Mouse (Mus musculus) layer of hippocampus, adult 9-10 months (tissue): ENCODE measurements at regions not wholly inside any gene's neighbourhood (a gene's known extent, or its start where the extent isn't known, plus 50 kb on each side); places are given as distances from the start of the nearest gene placed in this dataset.

ENCODE experiments used
- DNase-seq: peaks from one replicate; pipeline ENCODE4 v3.0.0; 2022; ENCODE audit warnings: low spot score

DNA sequence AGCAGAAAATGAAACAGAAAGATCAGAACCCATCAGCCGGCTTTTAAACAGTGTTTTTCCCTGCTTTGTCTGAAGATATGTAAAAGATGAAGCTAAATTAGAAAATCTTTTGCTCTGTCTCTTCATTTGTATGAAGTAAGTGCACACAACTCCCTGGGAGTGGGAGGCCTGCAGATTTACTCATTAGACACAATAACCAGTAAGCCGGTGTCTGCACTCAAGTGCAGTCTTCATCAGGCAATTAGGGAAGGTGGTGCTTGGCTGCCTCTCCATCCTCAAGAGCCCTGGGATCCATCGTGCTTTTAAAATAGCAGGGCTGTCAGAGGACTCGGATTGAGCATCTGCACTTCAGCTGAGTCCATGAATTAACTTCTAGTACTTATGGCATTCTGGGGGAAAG, 945.1 kb downstream of the Slc4a3 start:
- no peak for DNase-seq

DNA sequence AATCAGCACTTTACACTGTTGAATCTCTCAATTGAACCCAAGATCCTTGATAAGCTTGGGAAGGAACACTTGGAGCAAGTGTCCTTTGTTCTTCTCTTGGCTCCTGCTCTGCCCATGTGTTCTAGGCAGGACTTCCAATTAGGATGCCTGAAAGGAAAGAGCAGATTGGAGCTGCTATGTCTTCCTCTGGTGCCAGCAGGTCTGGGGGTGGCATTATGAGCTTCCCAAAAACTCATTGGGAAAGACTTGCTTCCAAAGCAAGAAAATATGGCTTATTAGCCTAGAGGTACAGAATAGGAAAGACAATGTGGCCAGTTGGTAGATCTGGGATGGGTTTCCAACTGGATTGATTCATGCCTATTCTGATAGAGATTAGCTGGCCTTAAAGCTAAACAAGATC, 959.1 kb downstream of the Slc4a3 start:
- DNase-seq: no peak

DNA sequence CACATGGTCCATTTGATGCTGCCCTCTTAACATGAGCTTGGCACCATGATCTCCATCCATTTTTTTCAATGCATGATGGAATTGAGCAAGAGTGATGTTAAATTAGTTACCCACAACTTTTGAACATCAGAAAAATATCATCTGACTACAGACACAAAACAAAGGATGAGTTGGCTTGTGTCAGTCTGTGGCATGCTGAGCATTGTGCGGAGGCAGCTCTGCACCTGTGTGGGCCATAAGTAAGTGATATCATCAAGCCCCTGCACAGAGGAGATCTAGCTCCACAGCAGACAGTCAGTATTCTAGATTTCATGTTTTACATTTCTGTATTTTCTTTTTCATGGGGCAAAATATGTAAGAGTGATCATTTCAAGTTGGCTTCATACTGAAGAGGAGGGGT, 962.8 kb downstream of the Slc4a3 start:
- DNase-seq: no peak

DNA sequence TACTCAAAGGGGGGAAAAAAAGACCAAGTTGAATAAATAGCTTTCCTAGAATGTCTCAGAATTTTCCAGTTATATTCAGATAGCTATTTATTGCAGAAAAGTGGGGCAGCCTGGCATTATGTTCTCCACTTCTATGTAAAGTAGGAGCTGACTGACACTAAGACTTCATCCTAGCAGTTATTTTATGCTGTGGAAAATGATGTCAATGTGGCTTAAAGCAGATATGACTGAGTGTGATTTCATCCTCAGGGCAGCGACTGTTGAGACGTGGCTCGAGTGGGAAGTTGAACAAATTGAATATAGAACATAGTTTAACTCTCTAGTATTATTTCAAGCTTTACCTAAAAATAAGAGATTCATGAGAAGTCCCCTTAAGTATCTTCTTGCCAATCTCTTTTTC, 963.4 kb downstream of the Slc4a3 start:
- DNase-seq: no peak

DNA sequence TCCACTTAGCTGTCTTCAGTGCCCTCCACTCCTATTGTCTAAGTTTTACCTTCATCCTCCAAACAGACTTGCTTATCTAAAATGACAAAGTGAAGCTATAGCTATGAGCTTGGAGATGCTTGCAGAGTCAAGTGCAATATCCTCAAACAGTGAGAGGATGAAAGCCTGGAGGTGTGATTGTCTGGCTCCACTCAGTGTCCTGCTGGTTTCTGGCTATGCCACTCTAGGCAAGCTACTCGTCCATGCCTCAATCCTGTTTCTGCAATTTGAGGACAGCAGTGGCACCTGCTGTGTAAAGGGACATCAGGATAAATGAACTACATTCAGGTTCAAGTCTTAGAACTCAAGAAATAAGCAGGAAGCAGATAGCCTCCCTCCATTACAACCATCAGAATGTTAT, 966.1 kb downstream of the Slc4a3 start:
- DNase-seq: no peak

DNA sequence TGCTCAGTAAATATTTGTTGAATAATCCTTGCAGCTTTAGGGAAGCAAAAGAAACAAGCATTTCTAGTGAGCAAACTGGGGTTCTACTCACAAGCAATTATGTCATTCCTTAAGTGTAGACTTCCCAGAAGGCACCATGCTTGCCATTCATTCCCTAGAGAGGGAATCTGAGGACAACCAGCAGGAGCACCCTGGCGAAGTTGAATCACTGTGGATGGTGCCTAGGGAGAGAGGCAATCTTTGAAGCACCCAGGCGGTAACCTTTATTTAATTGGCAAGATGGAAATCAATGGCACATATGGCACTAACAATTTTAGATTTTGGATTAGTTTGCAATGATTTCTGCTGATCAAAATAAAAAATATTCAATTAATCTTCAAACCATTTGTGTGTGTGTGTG, 967.4 kb downstream of the Slc4a3 start:
- no peak for DNase-seq

DNA sequence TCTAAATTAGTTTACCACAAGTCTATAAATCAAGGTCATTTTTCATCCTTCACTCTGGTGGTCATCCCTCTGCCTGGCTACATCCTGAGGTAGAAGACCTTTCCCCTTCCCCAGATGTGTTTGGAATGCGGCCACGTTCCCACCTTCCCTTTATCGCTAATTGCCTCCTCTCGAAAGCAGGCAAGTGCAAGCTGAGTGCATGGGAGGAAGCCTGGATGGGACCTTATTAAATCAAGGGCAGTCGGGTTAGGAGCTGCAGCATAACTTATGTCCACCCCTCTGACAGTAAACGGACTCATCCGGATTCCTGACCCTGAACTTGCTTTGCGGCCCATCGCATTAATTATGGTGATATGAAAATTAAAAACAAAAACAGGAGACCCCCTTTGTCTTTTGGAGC, 983.5 kb downstream of the Slc4a3 start:
- no peak for DNase-seq

DNA sequence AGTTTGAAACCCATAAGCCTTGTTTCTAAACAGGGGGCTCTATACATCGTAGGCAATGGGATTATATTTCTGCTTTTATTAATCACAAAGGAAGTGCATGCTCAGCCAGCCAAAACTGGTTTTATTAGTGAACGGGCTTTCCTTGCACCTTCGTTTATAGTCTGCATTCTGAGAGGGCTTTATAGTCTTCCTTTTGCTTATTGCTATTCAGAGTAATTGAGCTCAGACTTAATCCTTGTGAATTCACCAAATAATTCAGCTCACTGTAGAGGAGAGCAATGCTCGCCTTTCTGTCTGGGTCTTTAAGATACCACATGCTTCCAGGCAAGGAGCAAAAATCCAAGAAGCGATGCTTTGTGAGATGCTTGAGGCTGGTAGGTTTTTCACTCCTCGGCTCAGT, 984.3 kb downstream of the Slc4a3 start:
- DNase-seq: no peak

DNA sequence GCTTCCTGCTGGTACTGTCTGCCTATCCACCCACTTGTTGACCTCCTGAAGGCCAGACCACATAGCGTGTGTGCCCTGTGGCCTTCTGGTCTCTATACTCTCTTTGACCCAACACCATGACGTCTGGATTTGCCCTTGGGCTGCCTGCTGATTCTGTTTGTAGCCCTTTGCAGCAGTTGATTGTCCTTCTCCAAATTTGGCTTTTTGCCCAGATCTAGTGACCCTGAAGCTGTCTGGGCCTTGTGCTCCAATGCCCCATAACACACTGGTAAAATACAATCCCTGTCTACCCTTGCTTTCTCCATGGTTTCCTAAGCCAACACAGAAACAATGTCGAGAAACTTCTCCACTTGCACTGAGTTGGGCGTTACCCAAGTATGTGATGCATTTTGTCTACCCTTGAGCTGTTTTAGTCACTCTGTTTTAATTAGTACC, 979.3 kb downstream of the Epha4 start:
- no peak for DNase-seq

DNA sequence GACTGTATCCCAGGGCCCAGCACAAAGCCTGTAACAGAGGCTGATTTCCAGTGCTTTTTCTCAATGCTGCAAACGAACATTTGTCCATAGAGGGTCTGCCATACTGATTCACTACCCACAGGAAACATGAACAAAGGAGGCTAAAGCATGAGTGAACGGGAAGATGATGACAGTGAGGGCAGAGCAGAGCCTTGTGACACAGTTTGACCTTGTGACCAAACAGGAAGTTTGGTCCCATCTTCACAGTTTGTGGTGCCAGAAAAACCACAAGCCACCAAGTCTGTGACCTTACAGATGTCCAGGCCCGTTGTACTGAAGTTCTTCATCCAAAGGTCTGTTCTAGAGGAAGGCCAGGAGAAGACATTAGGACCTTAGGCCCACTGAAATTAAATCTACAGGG, 974.4 kb downstream of the Epha4 start:
- no peak for DNase-seq

DNA sequence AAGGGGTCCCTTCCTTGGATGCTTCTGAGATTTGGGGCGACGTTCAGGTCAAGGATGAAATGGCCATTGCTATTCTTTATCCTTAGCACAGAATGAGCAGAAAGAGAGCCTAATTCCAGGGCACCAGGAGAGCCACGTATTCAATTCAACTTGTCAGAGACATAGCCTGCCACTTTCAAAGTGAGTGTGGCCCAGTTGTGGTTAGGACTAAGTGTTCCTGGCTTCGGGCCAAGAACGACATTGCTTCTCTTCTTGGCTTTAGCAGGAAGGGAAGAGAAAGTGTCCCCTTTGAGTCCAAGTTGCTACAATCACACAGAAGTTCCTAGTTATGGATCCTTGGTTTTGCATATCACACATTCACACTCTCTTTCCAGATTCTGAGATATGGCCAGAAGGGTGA, 964.0 kb downstream of the Epha4 start:
- DNase-seq: no peak

DNA sequence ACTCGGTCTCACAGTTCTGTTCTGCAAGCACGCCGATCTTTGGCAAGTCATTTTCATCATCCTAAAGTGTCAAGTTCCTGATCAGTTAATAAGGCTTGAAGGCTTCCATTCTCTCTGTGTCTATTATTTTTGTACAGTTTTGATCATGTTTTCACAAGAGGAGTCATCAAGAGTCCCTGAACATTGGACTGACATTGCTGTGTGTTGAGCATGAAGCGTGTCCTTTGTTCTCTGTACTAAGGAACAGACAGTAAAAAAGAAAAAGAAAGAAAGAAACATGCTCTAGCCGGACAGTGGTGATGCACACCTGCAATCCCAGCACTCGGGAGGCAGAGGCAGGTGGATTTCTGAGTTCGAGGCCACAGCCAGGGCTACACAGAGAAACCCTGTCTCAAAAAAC, 955.4 kb downstream of the Epha4 start:
- DNase-seq: no peak

DNA sequence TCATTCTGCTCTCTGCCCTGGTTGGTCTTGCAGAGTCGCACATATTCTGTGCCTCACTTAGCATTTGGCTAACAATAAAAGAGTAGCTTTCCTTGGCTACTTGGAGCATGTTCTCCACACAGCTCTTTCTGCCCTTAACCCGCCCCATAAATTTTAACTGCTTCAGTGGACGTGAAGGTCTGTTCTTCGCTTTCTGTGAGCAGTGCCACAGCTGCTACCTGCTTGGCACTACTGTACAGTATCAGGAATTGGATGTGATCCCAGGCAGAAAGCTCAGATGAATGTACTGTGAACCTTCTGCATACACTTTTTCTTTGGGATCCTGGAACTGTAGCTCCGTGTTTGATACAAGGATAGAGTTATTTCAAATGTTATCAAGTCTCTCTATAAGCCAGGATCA, 939.4 kb downstream of the Epha4 start:
- no peak for DNase-seq

DNA sequence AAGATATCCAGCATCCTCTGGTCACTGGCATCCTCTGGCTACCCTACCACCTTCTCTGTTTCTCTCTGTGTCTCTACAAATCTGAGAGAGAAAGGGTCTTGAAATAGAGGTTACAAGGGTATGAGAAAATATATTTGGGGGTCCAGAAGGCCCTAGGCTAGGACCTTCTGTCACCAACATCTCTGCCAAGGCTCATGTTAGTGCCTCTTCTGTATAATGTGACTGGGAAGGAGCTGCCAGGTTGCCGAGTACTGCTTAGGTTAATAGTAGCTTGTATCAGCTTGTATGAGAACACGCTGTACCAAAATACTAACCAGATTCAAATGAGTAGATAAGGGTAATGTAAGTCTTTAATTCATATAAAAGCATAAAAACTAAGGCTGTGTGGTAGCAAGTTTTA, 929.0 kb downstream of the Epha4 start:
- DNase-seq: no peak

DNA sequence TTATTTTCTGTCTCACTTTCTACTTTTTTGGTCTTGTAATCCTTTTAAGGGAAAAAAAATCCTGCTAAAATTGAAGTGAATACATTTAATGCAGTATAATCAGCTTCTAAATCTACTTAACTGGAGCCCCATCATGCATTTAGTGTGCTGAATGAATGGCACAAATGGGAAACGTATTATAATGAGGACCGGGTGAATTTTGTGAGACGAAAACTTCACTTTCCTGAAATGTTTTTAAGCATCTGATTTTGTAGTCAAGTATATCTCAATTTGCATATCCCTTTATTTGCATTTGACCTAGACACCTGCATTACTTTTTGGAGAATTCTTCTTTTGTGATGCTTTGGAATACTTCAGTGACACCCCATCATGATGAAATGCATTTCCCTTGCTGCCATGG, 889.1 kb downstream of the Epha4 start:
- no peak for DNase-seq

DNA sequence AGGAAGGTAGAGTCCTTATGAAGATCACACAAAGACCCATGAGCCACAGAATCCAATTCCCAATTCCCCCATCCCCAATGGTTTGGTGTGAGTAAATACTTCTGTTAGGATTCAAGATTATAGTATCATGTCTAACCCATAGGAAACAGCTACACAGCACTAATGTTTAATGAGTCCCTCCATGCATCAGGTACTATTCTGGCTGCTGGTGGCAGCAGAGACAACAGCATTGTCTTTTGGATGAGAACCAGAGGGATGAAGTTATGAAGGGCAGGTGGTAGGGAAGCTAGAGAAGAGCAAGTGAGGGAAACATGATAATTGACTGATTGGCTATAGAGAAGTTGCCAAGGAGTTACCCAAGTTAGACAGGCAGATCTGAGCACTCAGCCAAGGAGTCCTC, 885.0 kb downstream of the Epha4 start:
- no peak for DNase-seq

DNA sequence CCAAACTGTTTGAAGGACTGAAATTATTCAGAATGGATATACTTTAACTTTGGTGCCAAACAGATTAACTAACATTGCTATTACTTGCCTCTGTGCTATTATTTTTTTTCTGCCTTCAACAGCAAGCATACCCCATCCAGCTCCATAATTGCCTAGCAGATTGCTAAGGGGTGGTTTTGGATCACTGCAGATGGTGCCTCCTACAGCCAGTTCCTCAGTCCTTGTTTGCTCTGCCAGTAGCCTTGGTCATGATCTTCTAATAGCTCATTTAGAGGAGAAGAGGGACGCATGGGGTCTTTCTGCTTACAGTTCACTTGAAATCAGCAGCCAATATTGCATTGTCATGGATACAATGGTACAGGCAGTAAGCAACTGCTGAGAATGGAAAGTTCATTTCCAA, 880.8 kb downstream of the Epha4 start:
- DNase-seq: no peak

DNA sequence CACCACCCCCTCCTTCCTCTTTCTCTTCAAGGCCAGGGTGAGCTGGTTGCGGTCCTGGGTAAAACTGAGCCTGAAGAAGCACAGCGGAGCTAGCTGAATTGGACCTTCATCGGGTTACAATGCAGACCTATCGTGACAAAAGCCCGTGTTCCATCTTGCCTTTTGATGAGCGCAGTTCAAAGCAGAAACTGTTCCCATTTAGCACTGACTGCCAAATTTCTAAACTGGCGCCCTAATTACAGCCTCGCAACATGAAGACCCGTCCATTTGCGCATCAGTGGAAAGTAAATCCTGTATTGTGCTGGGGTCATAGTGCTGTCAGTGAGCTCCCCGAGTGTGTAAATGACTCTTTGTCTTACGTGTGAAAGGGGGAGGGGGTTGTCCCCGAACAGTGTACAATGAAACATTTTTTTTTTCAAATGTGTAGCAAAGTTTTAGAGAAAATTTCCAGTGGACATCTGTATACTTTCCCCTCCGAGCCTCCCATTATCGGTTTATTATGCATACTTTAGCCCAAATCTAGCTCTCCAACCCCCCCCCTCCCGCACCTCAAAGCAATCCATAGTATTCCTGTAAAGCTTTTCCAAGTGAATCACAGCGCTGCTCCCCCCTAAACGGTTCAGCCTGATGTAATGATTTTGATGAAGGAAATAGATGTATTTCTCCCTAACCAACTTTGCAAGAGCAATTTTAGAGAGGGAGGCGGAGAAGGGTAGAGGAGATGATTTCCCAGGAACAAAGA, 877.4 kb downstream of the Epha4 start:
- DNase-seq: peak; percentile 27

DNA sequence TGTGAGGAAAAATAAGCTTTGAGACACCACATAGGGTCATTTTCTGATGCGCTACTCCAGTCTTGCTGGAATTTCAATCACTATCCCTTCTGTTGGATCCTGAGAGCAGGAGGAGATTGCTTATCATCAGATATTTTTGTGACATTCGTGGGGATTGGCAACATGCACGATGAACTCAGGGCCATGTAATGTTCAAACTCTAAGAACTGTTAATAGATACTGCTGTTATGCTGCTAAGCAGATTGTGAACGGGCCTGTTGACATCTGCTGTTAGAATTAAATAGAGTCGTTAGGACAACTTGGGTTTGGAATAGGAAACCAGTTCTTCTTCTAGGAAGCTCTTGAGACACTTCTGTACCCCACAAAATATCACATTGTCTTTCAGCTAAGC, 876.9 kb downstream of the Epha4 start:
- DNase-seq: no peak

DNA sequence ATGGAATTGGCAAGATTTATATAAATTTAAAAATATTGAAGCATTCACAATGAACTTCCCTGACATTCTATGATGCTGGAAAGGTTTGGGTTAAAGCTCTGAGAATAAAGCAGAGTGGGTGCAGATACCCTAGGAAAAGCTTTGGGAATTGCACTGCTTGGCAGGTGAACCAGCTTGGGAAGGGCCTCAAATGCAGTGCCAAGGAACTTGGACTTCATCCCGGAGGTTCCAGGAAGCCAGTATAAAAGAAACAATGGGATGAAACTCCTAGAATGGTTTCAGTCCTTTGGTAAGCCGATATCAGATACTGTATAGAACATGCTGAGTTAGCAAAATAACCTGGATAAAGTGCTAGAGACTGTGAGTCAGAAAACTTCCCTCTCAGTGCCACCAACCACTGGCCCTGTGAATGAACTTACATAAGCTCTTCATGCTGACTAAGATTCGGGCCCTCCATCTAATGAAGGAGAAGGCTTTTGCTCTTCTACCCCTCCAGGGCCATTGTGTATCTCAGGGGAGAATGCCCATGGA, 873.6 kb downstream of the Epha4 start:
- DNase-seq: no peak

DNA sequence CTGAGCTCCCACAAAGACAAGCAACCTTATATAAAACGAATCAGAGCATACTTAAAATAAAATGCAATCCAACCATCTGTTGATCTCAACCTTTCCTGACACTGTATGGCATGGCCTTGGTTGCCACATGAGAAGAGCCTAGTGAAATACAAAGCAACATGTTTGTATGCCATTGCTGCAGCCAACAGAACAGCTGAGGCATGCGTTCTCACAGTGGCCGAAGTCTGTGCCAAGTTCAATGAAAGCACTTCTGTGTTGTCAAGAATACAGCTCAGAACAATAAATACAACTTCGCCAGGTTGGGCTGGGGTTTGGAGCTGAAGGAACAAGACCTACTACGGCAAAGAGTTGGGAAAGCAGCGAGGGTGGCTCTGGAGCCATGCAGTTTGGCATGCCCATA, 872.2 kb downstream of the Epha4 start:
- DNase-seq: no peak

DNA sequence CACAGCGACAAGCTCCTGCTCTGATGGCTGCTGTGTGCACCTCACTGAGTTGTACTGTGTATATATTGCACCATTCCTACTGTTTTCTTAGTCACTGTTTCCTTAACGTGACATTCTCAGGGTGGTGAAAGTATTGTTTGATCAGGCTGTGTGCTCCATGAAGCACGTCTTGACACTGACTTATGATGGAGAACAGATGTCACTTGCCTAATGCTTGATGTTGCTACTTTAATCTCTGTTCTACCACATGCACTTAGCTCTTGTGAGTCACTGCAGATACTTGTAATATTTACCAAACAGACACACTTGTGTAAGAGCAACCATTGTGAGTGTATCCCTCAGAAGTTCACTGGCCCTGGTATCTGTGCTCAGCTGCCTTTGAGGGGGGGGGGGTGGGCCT, 870.0 kb downstream of the Epha4 start:
- no peak for DNase-seq

DNA sequence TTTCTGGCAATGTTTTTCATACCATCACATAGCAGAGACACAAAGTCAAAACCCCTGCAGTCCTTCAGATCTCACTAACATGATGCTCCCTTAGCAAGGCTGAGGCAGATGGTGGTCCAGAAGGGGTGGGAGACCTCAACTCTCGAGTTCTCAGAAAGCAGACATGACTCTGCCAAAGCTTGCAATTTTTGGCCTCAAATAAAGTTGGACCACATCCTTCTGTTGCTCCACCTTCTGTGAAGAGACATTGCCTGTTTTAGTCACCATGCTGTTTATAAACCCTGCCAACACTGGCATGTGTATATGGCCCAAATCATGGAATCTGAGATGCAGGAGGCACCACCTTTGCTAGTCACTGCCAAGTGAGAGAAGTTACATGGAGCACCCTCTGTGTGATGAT, 860.1 kb downstream of the Epha4 start:
- DNase-seq: no peak

DNA sequence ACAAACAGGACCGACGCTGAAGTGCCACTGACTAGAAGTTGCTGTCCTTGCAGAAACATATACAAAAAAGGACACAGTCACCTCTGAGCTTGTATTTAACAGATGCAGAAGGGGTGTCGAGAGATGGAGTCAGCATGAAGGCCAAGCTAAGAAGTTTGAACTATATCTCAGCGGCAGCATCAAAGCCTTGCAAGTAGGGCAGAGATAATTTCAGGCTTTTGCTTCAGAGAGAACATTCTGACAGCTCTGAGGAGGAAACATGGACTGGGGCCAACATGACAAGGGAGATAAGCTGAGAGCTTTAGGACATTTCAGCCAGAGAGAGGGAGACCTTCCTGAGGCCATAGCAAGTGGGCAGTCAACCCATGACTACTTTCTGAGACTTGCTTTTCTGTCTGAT, 856.7 kb downstream of the Epha4 start:
- no peak for DNase-seq
